Mouse (Mus musculus): Measurements from ENCODE around the gene Fam160b1. TPM values are rescaled to one million over a fixed set of nuclear protein-coding genes. Genes with fewer than 3 reads are reported as not detected.

Gene Fam160b1
- polyA plus RNA-seq, 1 experiment from 2014 or later, result 14.1 TPM

DNA sequence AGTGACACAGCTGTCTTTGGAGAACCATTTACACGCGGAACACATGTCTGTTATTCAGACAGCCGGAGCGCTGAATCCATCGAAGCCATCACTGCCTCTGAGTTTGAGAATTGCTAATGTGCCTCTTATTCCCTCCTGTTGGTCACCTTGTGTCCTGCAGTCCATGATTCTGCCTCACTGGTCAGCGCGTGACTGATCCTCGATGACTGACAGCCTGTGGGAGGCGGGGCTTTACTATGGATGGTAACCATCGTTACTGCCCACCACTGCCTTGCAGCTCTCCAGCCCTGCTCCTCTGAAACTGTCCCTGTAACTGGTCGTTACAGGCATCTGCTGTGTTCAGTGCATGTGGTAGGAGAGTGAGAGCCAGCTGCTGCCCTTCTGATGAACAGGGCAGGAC, 15.3 kb downstream of the Fam160b1 start:
- H3K4me3 ChIP-seq, result no peak overlapping the region
- H3K4me1 ChIP-seq, result no peaks in the 10 kb centered on the region
- H3K36me3 ChIP-seq (replicated peaks), result peaks cover 61% of the 10 kb centered on the region
- no peak overlapping the region for H3K9ac ChIP-seq
- WGBS, result 87% methylated on average over 11 of the region's 11 CpGs
- no peaks in the 10 kb centered on the region for H3K9me3 ChIP-seq
- ATAC-seq (replicated peaks), result no peak
- no peak overlapping the region for H3K4me2 ChIP-seq
- H3K27me3 ChIP-seq (replicated peaks), result no peaks in the 10 kb centered on the region
- H3K27ac ChIP-seq, result no peak overlapping the region

DNA sequence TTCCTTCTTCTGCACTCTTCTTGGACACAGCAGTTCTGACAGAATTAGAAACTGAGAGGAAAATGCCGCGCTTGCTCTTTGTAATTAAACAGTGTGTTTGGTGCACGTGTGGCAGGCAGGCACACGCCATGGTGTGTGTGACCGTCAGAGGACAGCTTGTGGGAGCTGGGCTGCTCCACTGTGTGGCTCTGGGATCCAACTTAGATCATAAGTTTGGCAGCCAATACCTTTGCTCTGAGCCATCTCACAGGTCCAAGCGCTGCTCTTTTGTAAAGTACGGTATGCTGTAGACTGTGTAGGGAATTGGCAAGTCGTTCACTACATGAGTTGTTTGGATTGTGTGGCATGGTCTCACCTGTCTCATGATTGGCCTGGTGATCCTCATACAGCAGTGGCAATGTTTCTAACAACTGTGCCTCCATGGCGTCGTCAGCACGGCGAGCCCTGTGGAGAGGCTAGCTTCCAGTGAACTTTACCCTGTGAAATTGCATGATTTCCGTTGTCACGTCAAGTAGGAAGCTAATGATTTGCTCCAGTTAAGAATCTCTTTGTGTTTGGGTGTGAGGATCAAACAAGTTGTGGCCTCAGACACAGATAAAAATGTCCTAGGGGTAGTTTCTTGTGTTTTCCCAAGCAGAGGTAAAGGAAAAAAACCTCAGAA, 16.7 kb downstream of the Fam160b1 start:
- Histone ChIP-seq H3K27ac (no peak overlapping the region), H3K4me1 (no peaks in the 10 kb centered on the region), H3K4me2 (no peak overlapping the region), H3K27me3 (replicated peaks) (no peaks in the 10 kb centered on the region), H3K4me3 (no peak overlapping the region), H3K36me3 (replicated peaks) (peaks cover 60% of the 10 kb centered on the region), H3K9ac (no peak overlapping the region), H3K9me3 (no peaks in the 10 kb centered on the region)
- 95% methylated on average over 14 of the region's 14 CpGs for WGBS
- no peak for ATAC-seq (replicated peaks)

DNA sequence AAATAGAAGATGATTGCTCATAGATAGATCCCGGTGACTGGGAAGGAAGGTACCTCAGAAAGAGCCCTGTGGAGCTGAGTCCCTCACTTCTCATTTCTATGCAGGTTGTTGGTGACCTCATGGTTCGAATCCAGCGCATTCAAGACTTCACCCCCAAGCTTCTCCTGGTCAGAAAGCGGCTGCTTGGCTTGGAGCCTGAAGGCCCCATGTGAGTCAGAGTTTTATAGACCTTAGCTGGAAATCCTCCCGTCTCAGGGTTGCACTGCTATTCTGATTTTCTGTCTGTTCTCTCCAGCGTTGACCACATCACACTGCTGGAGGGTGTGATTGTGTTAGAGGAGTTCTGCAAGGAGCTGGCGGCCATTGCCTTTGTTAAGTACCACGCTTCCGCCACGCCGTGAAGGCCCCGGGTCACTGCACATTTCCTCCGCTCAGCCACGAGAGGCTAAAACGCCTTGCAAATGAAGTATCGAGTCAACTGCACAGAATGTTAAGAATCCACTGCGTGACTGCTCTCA, 25.8 kb downstream of the Fam160b1 start:
- Histone ChIP-seq H3K4me3 (no peak overlapping the region), H3K4me2 (no peak overlapping the region), H3K4me1 (no peaks in the 10 kb centered on the region), H3K36me3 (replicated peaks) (peaks cover 73% of the 10 kb centered on the region), H3K9ac (no peak overlapping the region), H3K9me3 (no peaks in the 10 kb centered on the region), H3K27ac (no peak overlapping the region), H3K27me3 (replicated peaks) (no peaks in the 10 kb centered on the region)
- 90% methylated on average over 17 of the region's 17 CpGs for WGBS
- no peak for ATAC-seq (replicated peaks)

DNA sequence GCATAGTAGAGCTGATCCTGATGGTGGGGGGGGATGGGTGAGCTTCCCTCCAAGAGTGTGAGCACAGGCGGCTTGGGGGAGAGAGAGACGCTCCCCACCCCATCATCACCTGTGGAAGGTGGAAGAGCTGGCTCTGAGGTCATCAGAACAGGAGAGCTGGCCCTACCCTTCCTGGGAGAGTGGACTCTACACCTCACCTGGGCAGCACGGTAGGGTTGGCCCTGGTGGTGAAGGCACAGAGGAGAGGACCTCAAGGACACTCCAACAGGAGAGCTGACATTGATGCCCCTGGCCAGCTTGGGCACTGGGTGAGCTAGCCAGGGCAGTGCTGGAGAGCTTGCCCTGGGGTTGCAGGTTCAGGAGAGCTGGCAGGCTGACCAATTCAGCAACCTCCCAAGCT, 31.1 kb downstream of the Fam160b1 start:
- Histone ChIP-seq H3K36me3 (replicated peaks) (peaks cover 29% of the 10 kb centered on the region), H3K9ac (no peak overlapping the region), H3K9me3 (no peaks in the 10 kb centered on the region), H3K4me3 (no peak overlapping the region), H3K4me1 (no peaks in the 10 kb centered on the region), H3K27ac (no peak overlapping the region), H3K27me3 (replicated peaks) (no peaks in the 10 kb centered on the region), H3K4me2 (no peak overlapping the region)
- ATAC-seq (replicated peaks), result no peak
- 93% methylated on average over 3 of the region's 3 CpGs for WGBS

DNA sequence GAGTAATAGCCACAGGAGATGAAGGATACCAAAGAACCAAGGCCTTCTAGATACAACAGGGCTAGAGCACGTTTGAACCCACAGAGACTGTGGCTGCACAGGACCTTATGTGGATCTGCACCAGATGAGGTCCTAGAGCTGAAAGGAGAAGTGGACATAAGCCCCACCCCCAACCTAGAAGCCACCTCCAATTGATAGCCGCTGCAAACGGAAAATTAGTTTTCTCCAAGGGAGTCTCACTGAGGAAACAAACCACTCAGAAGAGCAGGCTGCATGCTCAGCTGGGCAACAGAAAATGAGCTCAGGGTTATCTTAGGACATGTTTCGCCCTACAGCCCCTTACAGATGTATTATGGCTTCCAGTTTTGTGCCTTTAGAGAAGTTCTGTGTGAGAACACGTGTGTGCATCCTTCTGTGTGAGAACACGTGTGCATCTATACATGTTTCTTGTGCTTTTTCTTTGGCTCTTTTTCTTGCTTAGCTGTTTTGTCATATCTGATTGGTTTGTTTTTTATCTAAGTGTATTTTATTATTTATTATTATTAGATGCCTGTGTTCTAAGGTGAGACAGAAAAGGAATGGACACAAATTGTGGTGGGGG, 33.0 kb downstream of the Fam160b1 start:
- H3K9me3 ChIP-seq, result no peaks in the 10 kb centered on the region
- no peaks in the 10 kb centered on the region for H3K4me1 ChIP-seq
- ATAC-seq (replicated peaks), result no peak
- no peak overlapping the region for H3K27ac ChIP-seq
- H3K36me3 ChIP-seq (replicated peaks), result peaks cover 15% of the 10 kb centered on the region
- 85% methylated on average over 6 of the region's 6 CpGs for WGBS
- H3K4me2 ChIP-seq, result no peak overlapping the region
- no peak overlapping the region for H3K4me3 ChIP-seq
- H3K9ac ChIP-seq, result no peak overlapping the region
- no peaks in the 10 kb centered on the region for H3K27me3 ChIP-seq (replicated peaks)

DNA sequence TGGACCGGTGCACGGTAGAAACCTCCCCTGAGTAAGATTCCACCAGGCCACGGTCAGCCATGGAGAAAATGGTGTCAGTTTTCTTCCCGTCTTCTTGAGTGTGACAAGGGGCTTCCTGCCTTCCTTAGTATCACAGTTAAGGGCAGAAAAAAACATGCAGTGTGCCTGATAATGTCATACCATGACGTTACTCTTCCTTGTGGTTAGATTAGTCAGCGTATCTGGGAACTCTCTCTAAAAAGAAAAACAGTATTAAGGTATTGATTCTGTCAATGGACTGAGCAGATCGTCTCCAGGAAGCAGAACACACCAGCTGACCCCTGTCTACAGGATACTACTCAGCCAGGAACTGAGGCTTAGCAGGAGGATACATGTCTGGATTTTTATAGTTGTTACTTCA, 36.1 kb downstream of the Fam160b1 start:
- Histone ChIP-seq H3K36me3 (replicated peaks) (no peaks in the 10 kb centered on the region), H3K27me3 (replicated peaks) (no peaks in the 10 kb centered on the region), H3K4me3 (no peak overlapping the region), H3K9me3 (no peaks in the 10 kb centered on the region), H3K4me2 (no peak overlapping the region), H3K4me1 (no peaks in the 10 kb centered on the region), H3K9ac (no peak overlapping the region), H3K27ac (no peak overlapping the region)
- no peak for ATAC-seq (replicated peaks)
- WGBS, result 86% methylated on average over 7 of the region's 7 CpGs

DNA sequence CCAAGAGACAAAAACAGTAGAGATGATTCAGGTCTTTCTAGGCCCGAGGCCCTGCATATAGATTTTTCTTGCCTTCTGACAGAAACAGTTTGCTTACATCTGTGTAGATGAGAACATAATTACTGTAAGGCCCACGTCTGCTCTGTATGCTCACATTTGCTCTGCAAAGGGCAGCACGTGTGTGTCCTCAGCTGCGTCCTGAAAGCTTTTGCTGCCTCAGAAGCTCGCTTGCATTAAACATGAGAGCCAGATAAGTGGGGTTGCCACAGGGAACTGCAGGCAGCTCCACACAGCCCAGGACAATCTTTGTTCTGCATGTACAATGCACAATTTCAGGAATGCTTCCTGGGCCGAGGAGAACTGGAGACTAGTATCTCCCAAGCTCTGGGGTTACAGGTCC, 41.9 kb downstream of the Fam160b1 start:
- Histone ChIP-seq H3K4me2 (no peak overlapping the region), H3K9me3 (no peaks in the 10 kb centered on the region), H3K27me3 (replicated peaks) (no peaks in the 10 kb centered on the region), H3K36me3 (replicated peaks) (no peaks in the 10 kb centered on the region), H3K4me3 (no peak overlapping the region), H3K4me1 (peaks cover 18% of the 10 kb centered on the region), H3K27ac (peak overlapping the region; percentile 40), H3K9ac (no peak overlapping the region)
- 29% methylated on average over 6 of the region's 6 CpGs for WGBS
- peak; percentile 70 for ATAC-seq (replicated peaks)

DNA sequence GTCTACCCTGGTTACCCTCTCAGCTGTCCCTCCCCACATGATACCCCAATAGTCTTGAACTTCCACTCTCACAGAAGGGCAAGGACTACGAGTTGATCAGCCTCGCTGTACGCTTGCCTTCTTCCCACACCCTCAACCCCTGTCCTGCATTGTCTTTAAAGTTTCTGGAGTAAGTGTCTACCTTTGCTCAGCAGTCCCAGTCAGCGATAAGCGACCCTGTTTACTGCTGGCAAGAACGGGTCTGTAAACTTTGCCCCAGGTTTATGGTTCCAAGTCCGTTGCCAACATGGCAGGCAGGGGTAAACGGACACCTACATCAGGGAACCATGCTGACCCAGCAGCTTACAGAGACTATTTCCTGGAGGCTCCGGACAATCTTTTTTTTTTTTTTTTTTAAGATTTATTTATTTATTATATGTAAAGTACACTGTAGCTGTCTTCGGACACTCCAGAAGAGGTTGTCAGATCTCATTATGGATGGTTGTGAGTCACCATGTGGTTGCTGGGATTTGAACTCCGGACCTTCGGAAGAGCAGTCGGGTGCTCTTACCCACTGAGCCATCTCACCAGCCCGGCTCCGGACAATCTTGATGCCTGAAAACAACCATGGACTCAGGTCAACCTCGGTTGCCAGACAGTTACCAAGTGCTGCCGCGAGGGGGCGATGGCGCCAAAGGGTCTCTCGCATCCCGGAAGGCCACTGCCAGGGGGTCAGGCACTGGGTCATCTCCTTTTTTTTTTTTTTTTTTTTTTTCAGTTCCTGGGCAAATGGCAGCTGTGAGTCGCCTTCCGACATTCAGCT, 43.4 kb downstream of the Fam160b1 start:
- Histone ChIP-seq H3K4me2 (peak overlapping the region; percentile 19), H3K4me1 (peaks cover 18% of the 10 kb centered on the region), H3K27me3 (replicated peaks) (no peaks in the 10 kb centered on the region), H3K4me3 (no peak overlapping the region), H3K36me3 (replicated peaks) (no peaks in the 10 kb centered on the region), H3K9me3 (no peaks in the 10 kb centered on the region), H3K9ac (no peak overlapping the region), H3K27ac (no peak overlapping the region)
- ATAC-seq (replicated peaks), result peak; percentile 30; the same call in 1 of the 2 replicates
- 14% methylated on average over 24 of the region's 24 CpGs for WGBS

DNA sequence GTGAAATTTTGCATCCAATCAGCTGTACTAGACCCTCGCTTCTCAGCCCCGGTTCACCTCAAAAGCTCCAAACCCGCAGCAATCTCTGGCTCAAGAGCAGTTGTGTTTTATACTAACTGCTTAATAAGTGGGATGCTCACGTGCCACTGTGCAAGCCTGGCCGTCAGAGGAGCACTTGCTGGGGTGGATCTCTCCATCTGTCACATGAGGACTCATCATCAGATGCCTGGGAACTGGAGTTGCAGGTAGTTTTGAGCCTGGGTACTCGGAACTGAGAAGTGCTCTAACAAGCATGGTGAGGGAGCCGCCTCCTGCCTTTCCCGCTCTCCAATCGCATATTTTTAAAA, 44.0 kb downstream of the Fam160b1 start:
- no peak overlapping the region for H3K27ac ChIP-seq
- H3K27me3 ChIP-seq (replicated peaks), result no peaks in the 10 kb centered on the region
- no peak for ATAC-seq (replicated peaks)
- WGBS, result 9% methylated on average over 9 of the region's 9 CpGs
- H3K4me1 ChIP-seq, result peaks cover 18% of the 10 kb centered on the region
- H3K4me2 ChIP-seq, result peak overlapping the region; percentile 19
- H3K9me3 ChIP-seq, result no peaks in the 10 kb centered on the region
- no peak overlapping the region for H3K4me3 ChIP-seq
- H3K9ac ChIP-seq, result no peak overlapping the region
- H3K36me3 ChIP-seq (replicated peaks), result no peaks in the 10 kb centered on the region

DNA sequence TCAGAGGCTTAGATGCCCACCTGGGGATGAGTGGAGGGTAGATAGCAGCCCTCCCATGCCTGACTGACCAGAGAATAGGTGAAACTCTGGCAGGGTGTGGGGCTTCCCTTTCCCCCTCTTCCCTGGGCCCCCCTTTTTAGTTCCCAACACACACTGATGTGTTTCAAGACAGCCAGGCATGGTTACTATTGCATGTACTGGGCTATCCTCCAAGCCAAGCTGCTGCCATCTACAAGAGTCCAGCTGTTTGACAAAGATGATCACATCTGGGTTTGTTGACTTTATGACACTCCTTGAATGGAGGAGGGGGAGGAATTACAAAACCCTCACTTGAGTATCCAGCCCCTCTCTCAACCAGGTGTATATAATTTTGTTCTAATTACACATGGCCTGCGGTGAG, 47.5 kb downstream of the Fam160b1 start:
- WGBS, result 96% methylated on average over 1 of the region's 1 CpGs
- peaks cover 17% of the 10 kb centered on the region for H3K4me1 ChIP-seq
- ATAC-seq (replicated peaks), result no peak

DNA sequence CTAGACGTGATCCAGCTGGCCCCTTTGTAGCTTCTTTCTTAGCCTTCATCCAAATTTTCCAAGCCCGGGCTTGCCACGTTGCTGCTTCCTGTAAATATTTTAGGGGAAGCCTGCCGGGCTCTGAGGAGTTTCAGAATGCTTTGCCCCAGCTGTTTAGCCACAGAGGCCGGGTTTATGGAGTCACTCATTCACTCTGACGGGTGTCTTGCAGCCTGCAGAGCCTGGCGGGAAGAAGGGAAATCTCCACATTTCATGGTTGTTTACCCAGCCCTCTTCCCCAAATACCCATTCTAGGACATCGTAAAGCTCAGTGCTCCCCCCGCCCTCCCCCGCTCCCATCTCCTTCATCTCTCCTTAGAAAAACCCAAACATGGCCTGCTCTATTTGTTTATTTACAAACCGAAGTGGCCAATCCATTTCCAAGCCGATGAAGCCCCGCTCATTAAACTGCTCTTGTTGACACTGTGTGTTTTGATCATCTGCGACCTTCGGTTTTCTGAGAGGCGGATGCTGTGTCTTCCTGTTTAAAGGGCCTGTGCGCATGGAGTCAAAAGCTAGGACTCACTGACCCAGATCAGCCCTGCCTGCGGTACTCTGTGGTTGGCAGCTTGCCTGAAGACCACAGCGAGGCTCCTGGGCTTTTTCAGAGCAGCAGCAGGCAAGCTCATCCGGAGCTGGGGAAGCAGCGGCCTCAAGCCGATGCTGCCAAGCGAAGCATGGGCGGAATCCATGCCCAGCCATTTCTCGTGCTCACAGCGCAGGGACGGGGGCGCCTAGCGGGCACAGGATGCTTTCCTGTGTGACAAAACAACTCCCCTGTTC, 51.1 kb downstream of the Fam160b1 start:
- Histone ChIP-seq H3K9me3 (no peaks in the 10 kb centered on the region), H3K4me2 (peak overlapping the region; percentile 19), H3K27ac (peak overlapping the region; percentile 28; the same call in 1 of the 2 replicates), H3K27me3 (replicated peaks) (no peaks in the 10 kb centered on the region), H3K36me3 (replicated peaks) (no peaks in the 10 kb centered on the region), H3K4me3 (no peak overlapping the region), H3K4me1 (peaks cover 10% of the 10 kb centered on the region), H3K9ac (no peak overlapping the region)
- WGBS, result 39% methylated on average over 29 of the region's 29 CpGs
- ATAC-seq (replicated peaks), result peak; percentile 37; the same call in 1 of the 2 replicates

More for the DNA sequence above, 47.5 kb downstream of the Fam160b1 start:
- Histone ChIP-seq H3K27me3 (replicated peaks) (no peaks in the 10 kb centered on the region), H3K36me3 (replicated peaks) (no peaks in the 10 kb centered on the region), H3K4me2 (no peak overlapping the region), H3K9ac (no peak overlapping the region), H3K27ac (no peak overlapping the region), H3K9me3 (no peaks in the 10 kb centered on the region), H3K4me3 (no peak overlapping the region)

DNA sequence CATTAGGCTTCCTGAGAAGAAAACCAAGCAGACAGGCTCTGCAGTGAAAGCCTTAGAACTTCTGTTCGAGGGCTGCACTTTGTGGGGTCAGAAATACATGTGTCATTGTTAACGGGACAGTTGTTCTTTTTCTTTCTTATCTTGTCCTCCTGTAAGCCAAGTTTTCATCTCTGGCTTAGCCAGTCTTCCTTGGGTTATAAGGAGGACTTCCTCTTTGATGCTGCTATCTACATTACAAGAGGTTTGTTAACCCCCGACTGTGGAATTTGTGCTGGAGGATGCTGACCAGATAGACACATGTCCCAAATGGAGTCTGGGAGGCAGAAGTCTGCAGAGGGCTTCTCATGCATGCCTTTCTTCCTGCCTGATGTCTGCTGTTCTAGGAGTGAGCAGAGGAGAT, 52.7 kb downstream of the Fam160b1 start:
- Histone ChIP-seq H3K27me3 (replicated peaks) (no peaks in the 10 kb centered on the region), H3K4me3 (no peak overlapping the region), H3K9me3 (no peaks in the 10 kb centered on the region), H3K9ac (no peak overlapping the region), H3K4me1 (peaks cover 15% of the 10 kb centered on the region), H3K4me2 (no peak overlapping the region), H3K27ac (no peak overlapping the region), H3K36me3 (replicated peaks) (no peaks in the 10 kb centered on the region)
- 90% methylated on average over 3 of the region's 3 CpGs for WGBS
- no peak for ATAC-seq (replicated peaks)

Data from midbrain, embryonic 15.5 days (tissue).